Mouse (Mus musculus): ENCODE measurements at regions not wholly inside any gene's neighbourhood (a gene's known extent, or its start where the extent isn't known, plus 50 kb on each side); places are given as distances from the start of the nearest gene placed in this dataset.

DNA sequence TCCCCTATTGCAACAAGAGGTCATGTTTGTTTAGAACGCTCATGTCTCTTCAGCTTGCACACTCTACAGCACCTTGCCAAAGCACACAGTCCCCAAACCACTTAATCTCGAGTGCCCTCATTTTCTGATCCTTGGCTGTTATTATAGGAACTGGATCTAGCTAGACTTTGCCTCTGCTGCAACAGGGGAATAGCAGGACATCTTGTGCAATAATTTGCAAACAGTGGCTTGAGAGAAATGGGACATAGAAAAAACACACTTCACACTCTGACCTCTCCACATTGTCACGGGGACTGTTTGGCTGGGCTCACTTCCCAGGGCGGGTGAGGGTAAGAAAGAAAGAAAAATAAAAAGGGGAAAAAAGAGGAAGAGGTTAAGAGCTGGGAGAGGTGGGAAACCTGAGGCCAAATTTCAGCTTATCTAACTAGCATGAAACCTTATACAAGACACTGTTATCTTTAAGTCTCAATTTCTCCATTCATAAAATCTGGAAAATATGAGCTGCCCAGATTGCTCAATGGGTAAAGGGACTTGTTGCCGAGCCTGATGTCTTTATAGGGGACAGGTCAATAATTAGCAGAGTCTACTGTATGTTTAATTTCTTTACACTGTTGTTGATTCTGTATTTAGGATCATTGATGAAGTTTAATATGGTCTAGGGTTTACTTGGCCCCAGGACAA, 356.0 kb downstream of the Ankrd50 start:
- Histone ChIP-seq H3K9ac (ENCODE audit: low read length) (no peak overlapping the region), H3K27ac (replicated peaks in 1 of 2; ENCODE audit: control insufficient read depth in 1 of 2, insufficient read depth in 1 of 2, low read depth in 2 of 2, low read length in 2 of 2) (0 out of 4 replicates have a peak overlapping the region, but pooled peaks of 1 of the 2 experiments have one; percentile 16), H3K27me3 (ENCODE audit: control insufficient read depth, insufficient read depth, low read length) (no peaks in the 10 kb centered on the region), H3K36me3 (ENCODE audit: control insufficient read depth, insufficient read depth, low read length) (no peaks in the 10 kb centered on the region), H3K9me3 (ENCODE audit: control insufficient read depth, low read length) (no peaks in the 10 kb centered on the region), H3K4me3 (ENCODE audit: control insufficient read depth in 1 of 2, insufficient read depth in 1 of 2, low read depth in 1 of 2, low read length in 2 of 2) (no peak overlapping the region), H3K4me1 (ENCODE audit: control insufficient read depth in 2 of 2, insufficient read depth in 2 of 2, low read length in 2 of 2) (peaks cover 0 to 4% of the 10 kb centered on the region in 2 experiments; a peak in 1 of 4 replicates), H3K4me2 (ENCODE audit: low read length) (no peak overlapping the region)
- WGBS: 54% methylated on average over 5 of the region's 5 CpGs
- no peak for ATAC-seq (ENCODE audit: insufficient number of reproducible peaks, insufficient read depth, low FRiP score, low read depth)

DNA sequence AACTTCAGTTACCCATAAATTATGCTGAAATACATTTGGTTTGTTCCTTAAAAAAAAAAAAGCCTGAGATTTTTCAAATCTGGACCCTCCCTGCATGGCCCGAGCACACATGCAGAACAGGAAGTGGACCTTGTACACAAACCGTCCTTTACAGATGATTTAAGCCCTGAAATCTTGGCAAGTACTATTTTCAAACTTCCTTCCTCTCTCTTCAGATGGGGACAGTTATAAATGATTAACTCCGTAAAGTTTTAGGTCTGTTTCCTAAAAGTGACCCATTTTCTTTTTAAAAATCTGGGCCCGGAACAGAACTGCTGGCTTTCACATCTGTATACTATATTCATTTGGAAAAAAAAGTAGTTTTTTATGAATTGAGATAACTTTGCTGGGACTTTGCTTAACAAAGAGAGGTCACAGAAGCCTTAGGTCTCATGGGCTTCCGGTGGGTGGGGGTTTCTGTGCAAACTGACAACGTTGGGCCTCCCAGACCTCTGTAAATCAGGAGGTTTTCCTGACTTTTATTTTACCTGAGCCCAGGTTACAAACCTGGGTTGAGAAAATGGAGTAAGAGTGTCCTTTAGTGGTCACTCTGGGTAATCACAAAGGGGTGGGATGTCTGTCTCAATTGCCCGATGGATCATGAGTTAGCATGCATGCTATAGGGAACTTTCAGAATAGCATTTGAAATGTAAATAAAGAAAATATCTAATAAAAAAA, 368.4 kb downstream of the Ankrd50 start:
- H3K9ac ChIP-seq (ENCODE audit: low read length): no peak overlapping the region
- no peak for ATAC-seq (ENCODE audit: insufficient number of reproducible peaks, insufficient read depth, low FRiP score, low read depth)
- H3K4me3 ChIP-seq (ENCODE audit: control insufficient read depth in 1 of 2, insufficient read depth in 1 of 2, low read depth in 1 of 2, low read length in 2 of 2): no peak overlapping the region
- H3K27me3 ChIP-seq (ENCODE audit: control insufficient read depth, insufficient read depth, low read length): no peaks in the 10 kb centered on the region
- H3K4me2 ChIP-seq (ENCODE audit: low read length): no peak overlapping the region
- no peaks in the 10 kb centered on the region for H3K4me1 ChIP-seq (ENCODE audit: control insufficient read depth in 2 of 2, insufficient read depth in 2 of 2, low read length in 2 of 2)
- 50% methylated on average over 7 of the region's 7 CpGs for WGBS
- H3K36me3 ChIP-seq (ENCODE audit: control insufficient read depth, insufficient read depth, low read length): no peaks in the 10 kb centered on the region
- no peak overlapping the region for H3K27ac ChIP-seq (replicated peaks in 1 of 2; ENCODE audit: control insufficient read depth in 1 of 2, insufficient read depth in 1 of 2, low read depth in 2 of 2, low read length in 2 of 2)
- H3K9me3 ChIP-seq (ENCODE audit: control insufficient read depth, low read length): no peaks in the 10 kb centered on the region

DNA sequence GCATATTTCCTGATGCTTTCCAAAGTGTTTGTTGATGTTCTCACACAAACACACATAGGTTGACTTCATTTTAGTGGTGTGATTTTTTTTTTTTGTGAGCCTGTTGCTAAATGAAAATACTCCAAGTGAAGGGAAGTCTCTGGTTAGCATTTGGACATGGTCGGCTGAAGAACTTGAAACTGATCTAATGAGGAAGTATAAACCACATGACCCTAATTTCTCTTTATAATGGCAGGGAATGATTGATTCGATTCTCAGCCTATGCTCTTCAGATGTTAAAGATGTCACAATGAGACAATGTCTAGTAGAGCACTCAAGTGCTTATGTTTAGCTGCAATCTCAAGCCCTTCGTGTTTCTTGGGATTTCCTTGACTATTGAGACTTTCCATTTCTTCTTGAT, 372.1 kb downstream of the Ankrd50 start:
- 81% methylated on average over 3 of the region's 3 CpGs for WGBS
- no peaks in the 10 kb centered on the region for H3K4me1 ChIP-seq (ENCODE audit: control insufficient read depth in 2 of 2, insufficient read depth in 2 of 2, low read length in 2 of 2)
- no peaks in the 10 kb centered on the region for H3K36me3 ChIP-seq (ENCODE audit: control insufficient read depth, insufficient read depth, low read length)
- H3K9ac ChIP-seq (ENCODE audit: low read length): no peak overlapping the region
- no peak overlapping the region for H3K27ac ChIP-seq (replicated peaks in 1 of 2; ENCODE audit: control insufficient read depth in 1 of 2, insufficient read depth in 1 of 2, low read depth in 2 of 2, low read length in 2 of 2)
- no peak overlapping the region for H3K4me3 ChIP-seq (ENCODE audit: control insufficient read depth in 1 of 2, insufficient read depth in 1 of 2, low read depth in 1 of 2, low read length in 2 of 2)
- no peak overlapping the region for H3K4me2 ChIP-seq (ENCODE audit: low read length)
- H3K9me3 ChIP-seq (ENCODE audit: control insufficient read depth, low read length): no peaks in the 10 kb centered on the region
- ATAC-seq (ENCODE audit: insufficient number of reproducible peaks, insufficient read depth, low FRiP score, low read depth): no peak
- no peaks in the 10 kb centered on the region for H3K27me3 ChIP-seq (ENCODE audit: control insufficient read depth, insufficient read depth, low read length)

DNA sequence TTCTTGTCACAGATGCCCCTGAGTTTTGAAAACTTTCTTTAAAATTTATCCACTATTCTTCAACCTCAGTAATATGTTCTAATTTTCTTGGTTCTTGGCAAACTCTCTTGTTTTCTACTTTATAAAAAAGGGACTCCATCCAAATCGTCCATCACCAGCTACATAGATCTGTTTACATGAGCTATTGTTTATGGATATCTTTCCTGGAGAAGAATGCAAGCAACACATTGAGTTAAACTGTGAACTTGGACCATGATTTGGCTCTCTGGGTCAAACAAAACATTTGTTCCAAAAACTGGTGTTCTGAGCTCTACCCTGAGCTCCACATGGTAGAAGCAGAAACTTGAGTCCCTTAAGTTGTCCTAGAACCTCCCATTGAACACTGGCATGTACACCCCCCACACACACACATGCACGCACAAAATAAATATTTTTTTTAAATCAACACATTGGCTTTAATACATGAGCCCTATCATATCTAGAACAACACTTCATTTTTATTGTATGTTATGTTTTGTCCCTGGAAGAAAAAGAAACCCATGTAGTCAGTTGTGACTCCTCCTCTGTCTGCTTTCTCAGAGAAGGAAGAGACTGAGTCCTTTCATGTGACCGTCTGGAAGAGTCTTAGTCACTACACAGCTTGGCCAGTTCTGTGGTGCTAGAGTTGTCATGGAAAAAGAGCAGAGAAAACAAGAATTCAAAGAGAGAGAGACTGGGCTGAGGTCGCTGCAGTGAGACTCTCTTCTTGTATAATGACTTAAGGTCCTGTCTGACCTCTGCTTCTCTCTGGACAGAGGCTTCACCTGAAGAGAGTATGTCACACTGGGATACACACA, 379.4 kb downstream of the Ankrd50 start:
- Histone ChIP-seq H3K4me3 (ENCODE audit: control insufficient read depth in 1 of 2, insufficient read depth in 1 of 2, low read depth in 1 of 2, low read length in 2 of 2) (no peak overlapping the region), H3K4me1 (ENCODE audit: control insufficient read depth in 2 of 2, insufficient read depth in 2 of 2, low read length in 2 of 2) (no peaks in the 10 kb centered on the region), H3K27ac (replicated peaks in 1 of 2; ENCODE audit: control insufficient read depth in 1 of 2, insufficient read depth in 1 of 2, low read depth in 2 of 2, low read length in 2 of 2) (no peak overlapping the region), H3K9me3 (ENCODE audit: control insufficient read depth, low read length) (no peaks in the 10 kb centered on the region), H3K27me3 (ENCODE audit: control insufficient read depth, insufficient read depth, low read length) (no peaks in the 10 kb centered on the region), H3K36me3 (ENCODE audit: control insufficient read depth, insufficient read depth, low read length) (no peaks in the 10 kb centered on the region), H3K9ac (ENCODE audit: low read length) (no peak overlapping the region), H3K4me2 (ENCODE audit: low read length) (no peak overlapping the region)
- no peak for ATAC-seq (ENCODE audit: insufficient number of reproducible peaks, insufficient read depth, low FRiP score, low read depth)
- 66% methylated on average over 4 of the region's 4 CpGs for WGBS

DNA sequence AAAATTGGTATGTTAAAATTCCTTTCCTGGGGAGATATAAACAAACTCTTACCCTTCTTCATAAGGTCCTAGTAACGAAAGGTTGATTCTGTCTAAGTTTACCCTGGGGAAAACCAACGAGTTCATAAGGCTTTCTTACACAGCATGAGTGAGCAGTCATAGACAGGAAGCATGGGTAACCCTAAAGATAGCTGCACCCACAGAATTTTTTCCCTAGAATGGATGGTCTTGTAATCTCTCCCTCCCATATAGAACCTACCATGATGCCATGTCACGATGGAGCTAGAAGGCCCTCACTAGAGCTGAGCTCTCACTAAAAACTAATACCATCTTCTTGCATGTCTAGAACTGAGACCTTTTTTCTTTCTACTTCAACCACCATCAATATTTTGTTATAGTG, 380.1 kb upstream of the Gm5148 start:
- H3K36me3 ChIP-seq (ENCODE audit: control insufficient read depth, insufficient read depth, low read length): no peaks in the 10 kb centered on the region
- H3K4me3 ChIP-seq (ENCODE audit: control insufficient read depth in 1 of 2, insufficient read depth in 1 of 2, low read depth in 1 of 2, low read length in 2 of 2): no peak overlapping the region
- H3K4me1 ChIP-seq (ENCODE audit: control insufficient read depth in 2 of 2, insufficient read depth in 2 of 2, low read length in 2 of 2): no peaks in the 10 kb centered on the region
- no peak overlapping the region for H3K4me2 ChIP-seq (ENCODE audit: low read length)
- ATAC-seq (ENCODE audit: insufficient number of reproducible peaks, insufficient read depth, low FRiP score, low read depth): no peak
- H3K9me3 ChIP-seq (ENCODE audit: control insufficient read depth, low read length): no peaks in the 10 kb centered on the region
- 73% methylated on average over 3 of the region's 3 CpGs for WGBS
- no peaks in the 10 kb centered on the region for H3K27me3 ChIP-seq (ENCODE audit: control insufficient read depth, insufficient read depth, low read length)
- no peak overlapping the region for H3K9ac ChIP-seq (ENCODE audit: low read length)
- H3K27ac ChIP-seq (replicated peaks in 1 of 2; ENCODE audit: control insufficient read depth in 1 of 2, insufficient read depth in 1 of 2, low read depth in 2 of 2, low read length in 2 of 2): no peak overlapping the region

DNA sequence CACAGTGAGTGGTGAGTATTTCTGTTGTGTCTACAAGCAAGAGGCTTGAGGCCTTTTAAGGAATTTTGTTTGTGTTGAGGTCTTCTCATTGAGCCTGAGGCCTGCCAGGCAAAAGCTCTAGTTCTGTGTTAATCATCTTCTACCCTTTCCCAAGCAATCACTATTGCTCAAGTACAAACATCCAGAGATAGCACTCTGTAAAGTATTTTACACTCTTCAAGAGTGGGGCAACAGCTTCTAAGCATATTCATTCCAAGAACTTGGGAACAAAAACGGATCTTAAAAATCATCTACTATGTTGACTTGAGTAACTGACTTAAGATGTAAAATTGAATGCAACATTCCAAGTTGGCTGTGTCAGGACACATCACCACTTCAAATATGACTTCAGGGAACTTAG, 378.7 kb upstream of the Gm5148 start:
- no peak overlapping the region for H3K4me2 ChIP-seq (ENCODE audit: low read length)
- no peaks in the 10 kb centered on the region for H3K36me3 ChIP-seq (ENCODE audit: control insufficient read depth, insufficient read depth, low read length)
- H3K27me3 ChIP-seq (ENCODE audit: control insufficient read depth, insufficient read depth, low read length): no peaks in the 10 kb centered on the region
- ATAC-seq (ENCODE audit: insufficient number of reproducible peaks, insufficient read depth, low FRiP score, low read depth): no peak
- no peaks in the 10 kb centered on the region for H3K9me3 ChIP-seq (ENCODE audit: control insufficient read depth, low read length)
- no peak overlapping the region for H3K4me3 ChIP-seq (ENCODE audit: control insufficient read depth in 1 of 2, insufficient read depth in 1 of 2, low read depth in 1 of 2, low read length in 2 of 2)
- no peak overlapping the region for H3K9ac ChIP-seq (ENCODE audit: low read length)
- 73% methylated on average over 1 of the region's 1 CpGs for WGBS
- H3K27ac ChIP-seq (replicated peaks in 1 of 2; ENCODE audit: control insufficient read depth in 1 of 2, insufficient read depth in 1 of 2, low read depth in 2 of 2, low read length in 2 of 2): no peak overlapping the region
- no peaks in the 10 kb centered on the region for H3K4me1 ChIP-seq (ENCODE audit: control insufficient read depth in 2 of 2, insufficient read depth in 2 of 2, low read length in 2 of 2)

DNA sequence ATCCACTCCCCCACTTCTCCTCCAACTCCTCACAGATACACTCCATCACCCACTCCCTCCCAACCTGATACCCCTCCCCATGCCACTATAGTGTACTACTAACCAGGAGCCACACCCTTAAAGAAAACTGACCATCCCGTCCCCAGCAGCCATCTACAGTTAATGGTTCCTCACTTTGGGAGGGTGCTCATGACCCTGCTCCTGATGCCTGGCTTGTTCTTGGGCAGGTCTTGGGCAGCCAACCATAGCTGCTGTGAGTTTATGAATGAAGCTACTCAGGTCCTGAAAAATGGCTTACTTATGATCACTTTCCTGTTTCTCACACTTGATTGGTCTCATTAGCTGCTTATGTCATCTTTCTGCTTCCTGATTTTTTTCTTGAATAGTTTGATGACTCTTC, 377.9 kb upstream of the Gm5148 start:
- H3K9ac ChIP-seq (ENCODE audit: low read length): no peak overlapping the region
- no peaks in the 10 kb centered on the region for H3K36me3 ChIP-seq (ENCODE audit: control insufficient read depth, insufficient read depth, low read length)
- no peaks in the 10 kb centered on the region for H3K4me1 ChIP-seq (ENCODE audit: control insufficient read depth in 2 of 2, insufficient read depth in 2 of 2, low read length in 2 of 2)
- no peak for ATAC-seq (ENCODE audit: insufficient number of reproducible peaks, insufficient read depth, low FRiP score, low read depth)
- H3K27me3 ChIP-seq (ENCODE audit: control insufficient read depth, insufficient read depth, low read length): no peaks in the 10 kb centered on the region
- 74% methylated on average over 1 of the region's 1 CpGs for WGBS
- no peaks in the 10 kb centered on the region for H3K9me3 ChIP-seq (ENCODE audit: control insufficient read depth, low read length)
- H3K27ac ChIP-seq (replicated peaks in 1 of 2; ENCODE audit: control insufficient read depth in 1 of 2, insufficient read depth in 1 of 2, low read depth in 2 of 2, low read length in 2 of 2): no peak overlapping the region
- no peak overlapping the region for H3K4me3 ChIP-seq (ENCODE audit: control insufficient read depth in 1 of 2, insufficient read depth in 1 of 2, low read depth in 1 of 2, low read length in 2 of 2)
- no peak overlapping the region for H3K4me2 ChIP-seq (ENCODE audit: low read length)

Data from heart, embryonic 14.5 days (tissue).